8 mouse cellular contexts compared by ENCODE assay signal in the genomic region with DNA sequence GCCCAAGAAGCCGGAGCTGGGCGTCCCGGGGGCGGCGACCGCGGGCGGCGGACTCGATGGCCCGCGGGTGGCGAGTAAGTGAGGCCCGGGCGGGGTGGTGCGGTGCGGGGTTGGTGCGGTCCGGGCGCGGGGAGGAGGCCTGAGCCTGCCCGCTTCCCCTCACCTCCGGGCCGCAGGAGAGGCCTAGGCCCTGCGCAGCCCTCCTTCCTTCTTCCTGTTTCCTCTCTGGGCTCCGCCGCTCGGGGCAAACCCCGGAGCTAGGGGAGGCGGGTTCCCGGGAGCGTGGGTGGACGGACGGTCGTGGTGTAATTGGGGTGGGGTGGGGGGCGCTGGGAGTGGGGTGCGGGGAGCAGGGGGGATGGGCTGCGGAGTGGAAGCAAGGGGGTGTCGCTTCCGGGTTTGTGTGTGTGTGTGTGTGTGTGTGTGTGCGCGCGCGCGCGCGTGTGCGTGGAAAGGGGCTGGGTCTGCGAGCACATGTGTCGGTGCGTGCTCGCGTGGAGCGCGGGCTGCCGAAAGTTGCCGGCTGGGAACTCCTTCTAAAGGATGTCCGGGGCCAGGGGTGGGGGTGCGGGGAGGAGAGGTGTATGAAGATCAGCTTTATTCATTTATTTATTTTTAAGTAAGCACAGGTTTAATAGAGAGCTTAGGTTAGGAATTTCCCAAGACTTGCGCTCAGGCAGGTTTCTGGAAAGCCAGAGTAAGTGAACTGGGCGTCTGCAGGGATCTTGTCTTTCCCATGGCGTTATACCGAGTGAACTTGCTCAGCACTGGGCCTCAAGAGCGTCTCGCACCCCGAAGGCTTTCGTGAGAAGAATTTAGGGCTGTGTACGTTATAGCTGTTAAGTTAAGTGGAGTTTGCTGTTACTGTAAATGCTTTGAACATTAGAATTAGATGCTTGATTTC. TPM values are rescaled to one million over a fixed set of nuclear protein-coding genes. Genes with fewer than 3 reads are reported as not detected.
DNase-seq lines count a peak whose midpoint lies in the region; ATAC-seq and TF ChIP-seq lines count a peak whose summit lies in the region.

No protein-coding gene starts in this region.

- H3K9me3 ChIP-seq in intestine, postnatal 0 days (ENCODE audit: control insufficient read depth), result no peaks in the 10 kb centered on the region
- no peaks in the 10 kb centered on the region for H3K9me3 ChIP-seq in limb, embryonic 10.5 days (replicated peaks)
- H3K9me3 ChIP-seq in midbrain, embryonic 11.5 days (ENCODE audit: control insufficient read depth, low read length), result no peaks in the 10 kb centered on the region

- H3K9ac ChIP-seq in intestine, postnatal 0 days (ENCODE audit: low read depth, low read length), result peak overlapping the region; percentile 94
- peak overlapping the region; percentile 96 for H3K9ac ChIP-seq in midbrain, embryonic 11.5 days (ENCODE audit: low read length)

- no peak for ATAC-seq in cerebellum, adult (ENCODE audit: insufficient number of reproducible peaks, low FRiP score, low TSS enrichment)
- ATAC-seq in granulocyte monocyte progenitor cell, adult 5-6 weeks (replicated peaks; ENCODE audit: poor library complexity, severe bottlenecking), result peak; percentile 45
- peak; percentile 69 for ATAC-seq in intestine, postnatal 0 days
- peak; percentile 64 for ATAC-seq in midbrain, embryonic 11.5 days (ENCODE audit: low FRiP score)

- TF ChIP-seq CTCF in intestine, postnatal 0 days (IDR thresholded peaks at IDR 0.05; ENCODE audit: low read depth), result no peak

- WGBS in intestine, postnatal 0 days, result under 1% methylated on average over 55 of the region's 68 CpGs
- 1% methylated on average over 55 of the region's 68 CpGs for WGBS in limb, embryonic 10.5 days
- WGBS in midbrain, embryonic 11.5 days, result under 1% methylated on average over 38 of the region's 68 CpGs

- H3K4me1 ChIP-seq in intestine, postnatal 0 days (replicated peaks; ENCODE audit: control insufficient read depth, insufficient read depth, low read length), result peaks cover 10% of the 10 kb centered on the region; the same call in 1 of the 2 replicates
- H3K4me1 ChIP-seq in limb, embryonic 10.5 days, result peaks cover 15% of the 10 kb centered on the region
- peaks cover 8% of the 10 kb centered on the region for H3K4me1 ChIP-seq in midbrain, embryonic 11.5 days (ENCODE audit: control insufficient read depth, insufficient read depth, low read length)

- no peaks in the 10 kb centered on the region for H3K27me3 ChIP-seq in intestine, postnatal 0 days (replicated peaks; ENCODE audit: control insufficient read depth, insufficient read depth, low read length)
- H3K27me3 ChIP-seq in limb, embryonic 10.5 days (ENCODE audit: low read depth, poor library complexity, severe bottlenecking), result no peaks in the 10 kb centered on the region
- H3K27me3 ChIP-seq in midbrain, embryonic 11.5 days (ENCODE audit: control insufficient read depth, insufficient read depth, low read length), result no peaks in the 10 kb centered on the region

- peak; percentile 67 for DNase-seq in cerebellum, adult 11 months
- peak; percentile 22 for DNase-seq in embryo, embryonic 11.5 days (ENCODE audit: low read depth, low spot score)
- DNase-seq in limb, embryonic 10.5 days (ENCODE audit: low spot score), result peak; percentile 74
- peak; percentile 95 for DNase-seq in midbrain, embryonic 11.5 days (ENCODE audit: low spot score, missing footprints)
- DNase-seq in spleen, adult 12 weeks (ENCODE audit: low spot score), result peak; percentile 46

- H3K27ac ChIP-seq in intestine, postnatal 0 days (ENCODE audit: low read depth, low read length), result peak overlapping the region; percentile 99
- H3K27ac ChIP-seq in limb, embryonic 10.5 days, result peak overlapping the region; percentile 98
- H3K27ac ChIP-seq in midbrain, embryonic 11.5 days (ENCODE audit: low read depth, low read length), result peak overlapping the region; percentile 98

- peak overlapping the region; percentile 81 for H3K4me2 ChIP-seq in intestine, postnatal 0 days (replicated peaks; ENCODE audit: low read depth)
- H3K4me2 ChIP-seq in midbrain, embryonic 11.5 days, result peak overlapping the region; percentile 81

- H3K4me3 ChIP-seq in intestine, postnatal 0 days (ENCODE audit: low read depth, low read length), result peak overlapping the region; percentile 99
- peak overlapping the region; percentile 99 for H3K4me3 ChIP-seq in limb, embryonic 10.5 days
- H3K4me3 ChIP-seq in midbrain, embryonic 11.5 days (ENCODE audit: low read depth, low read length), result peak overlapping the region; percentile 98

- H3K36me3 ChIP-seq in intestine, postnatal 0 days (ENCODE audit: control insufficient read depth, insufficient read depth), result no peaks in the 10 kb centered on the region
- peaks cover 11% of the 10 kb centered on the region; the same call in 1 of the 2 replicates for H3K36me3 ChIP-seq in limb, embryonic 10.5 days
- no peaks in the 10 kb centered on the region; the same call in 1 of the 2 replicates for H3K36me3 ChIP-seq in midbrain, embryonic 11.5 days (ENCODE audit: control insufficient read depth, insufficient read depth, low read length)

RNA-seq across cellular contexts. Expression of gene Pan3, which starts 1.2 kb away (rescaled TPM):
- 209 and 282 TPM in 2 replicates for total RNA-seq in granulocyte monocyte progenitor cell, adult 5-6 weeks (2014; fragmentation: Nextera tagmentation)
- total RNA-seq in granulocyte monocyte progenitor cell, adult 5-6 weeks (2017), result 147 and 198 TPM in 2 replicates
- polyA plus RNA-seq in intestine, postnatal 0 days (2015; fragmentation: Nextera tagmentation; extraction: Ambion mirVana), result 40.3 and 46.4 TPM in 2 replicates
- polyA plus RNA-seq in limb, embryonic 10.5 days (2016; fragmentation: Nextera tagmentation; extraction: Ambion mirVana), result 46.9 and 47.8 TPM in 2 replicates
- polyA plus RNA-seq in midbrain, embryonic 11.5 days (2014; fragmentation: Nextera tagmentation; extraction: Ambion mirVana), result 47.8 and 49.4 TPM in 2 replicates

RNA-seq across cellular contexts. Expression of gene Flt3, which starts 30.9 kb away (rescaled TPM):
- 5.3 and 12.4 TPM in 2 replicates for total RNA-seq in granulocyte monocyte progenitor cell, adult 5-6 weeks (2014; fragmentation: Nextera tagmentation)
- 4.7 and 7.3 TPM in 2 replicates for total RNA-seq in granulocyte monocyte progenitor cell, adult 5-6 weeks (2017)
- polyA plus RNA-seq in intestine, postnatal 0 days (2015; fragmentation: Nextera tagmentation; extraction: Ambion mirVana), result 0.26 TPM in 2 replicates
- polyA plus RNA-seq in limb, embryonic 10.5 days (2016; fragmentation: Nextera tagmentation; extraction: Ambion mirVana), result 0.05 TPM in 1 of 2 replicates, not detected in the other
- polyA plus RNA-seq in midbrain, embryonic 11.5 days (2014; fragmentation: Nextera tagmentation; extraction: Ambion mirVana), result 0.05 and 0.26 TPM in 2 replicates

Comparison
In these comparisons a context has a peak if more than half of its experiments do, and no peak if none do; other contexts are left out.
1. DNase-seq: peak in every context shown above with its lines; median percentile 95 in midbrain, embryonic 11.5 days; 74 in limb, embryonic 10.5 days; 67 in cerebellum, adult 11 months; 46 in spleen, adult 12 weeks; 22 in embryo, embryonic 11.5 days.